Mouse (Mus musculus) left cerebral cortex, postnatal 36 days (tissue): ENCODE measurements at regions not wholly inside any gene's neighbourhood (a gene's known extent, or its start where the extent isn't known, plus 50 kb on each side); places are given as distances from the start of the nearest gene placed in this dataset.

Source experiments
- DNase-seq, 2 experiments: peaks; one replicate each; pipeline ENCODE4 v3.0.0; 2021 to 2022; ENCODE audit warnings: low spot score in 2 of 2, mixed read lengths in 1 of 2
- intact Hi-C: fragments of 180-260 bp; cut with DNase I; formaldehyde crosslinking; loops from one replicate; pipeline ENCODE4 v1.15.1; 2025

- intact Hi-C loops: no loop called here
Measured at GRCm38 (mm10) chr3:39220011-39220706, 333.4 kb downstream of the Fat4 start.

GRCm38 (mm10) chr3:39220707-39221034 is 333.9 kb downstream of the Fat4 start:
- intact Hi-C loops: no loop called here
- DNase-seq: no peak

More at GRCm38 (mm10) chr3:39220011-39220706, 333.4 kb downstream of the Fat4 start:
- no peak for DNase-seq

GRCm38 (mm10) chr3:39222059-39222458 is 335.3 kb downstream of the Fat4 start:
- DNase-seq: no peak
- intact Hi-C loops: no loop called here

GRCm38 (mm10) chr3:39234921-39235320 is 348.2 kb downstream of the Fat4 start:
- intact Hi-C loops: no loop called here
- no peak for DNase-seq

GRCm38 (mm10) chr3:39248712-39249111 is 362.0 kb downstream of the Fat4 start:
- DNase-seq: no peak
- intact Hi-C loops: no loop called here

GRCm38 (mm10) chr3:39249224-39249892 is 362.6 kb downstream of the Fat4 start:
- DNase-seq: no peak
- intact Hi-C loops: no loop called here

GRCm38 (mm10) chr3:39253076-39253475 is 366.3 kb downstream of the Fat4 start:
- no peak for DNase-seq

GRCm38 (mm10) chr3:39264671-39265430 is 378.1 kb downstream of the Fat4 start:
- no peak for DNase-seq
- intact Hi-C loops: no loop called here

More at GRCm38 (mm10) chr3:39253076-39253475, 366.3 kb downstream of the Fat4 start:
- intact Hi-C loops: no loop called here

- intact Hi-C loops: no loop called here
- no peak for DNase-seq
Measured at GRCm38 (mm10) chr3:39265606-39266005, 378.9 kb downstream of the Fat4 start.

GRCm38 (mm10) chr3:39269388-39269787 is 382.6 kb downstream of the Fat4 start:
- intact Hi-C loops: no loop called here

GRCm38 (mm10) chr3:39272616-39273015 is 385.9 kb downstream of the Fat4 start:
- DNase-seq: no peak
- intact Hi-C loops: no loop called here

More at GRCm38 (mm10) chr3:39269388-39269787, 382.6 kb downstream of the Fat4 start:
- DNase-seq: no peak

- intact Hi-C loops: no loop called here
- DNase-seq: no peak
Measured at GRCm38 (mm10) chr3:39276897-39277296, 390.2 kb downstream of the Fat4 start.

GRCm38 (mm10) chr3:39277310-39277709 is 390.6 kb downstream of the Fat4 start:
- no peak for DNase-seq
- intact Hi-C loops: no loop called here

- no peak for DNase-seq
- intact Hi-C loops: no loop called here
Measured at GRCm38 (mm10) chr3:39295255-39295654, 408.5 kb downstream of the Fat4 start.

GRCm38 (mm10) chr3:39296257-39296656 is 409.5 kb downstream of the Fat4 start:
- intact Hi-C loops: no loop called here
- no peak for DNase-seq

- DNase-seq: no peak
- intact Hi-C loops: no loop called here
Measured at GRCm38 (mm10) chr3:39309487-39309886, 422.7 kb downstream of the Fat4 start.

- no peak for DNase-seq
- intact Hi-C loops: no loop called here
Measured at GRCm38 (mm10) chr3:39313563-39313962, 426.8 kb downstream of the Fat4 start.

- DNase-seq: no peak
- intact Hi-C loops: no loop called here
Measured at GRCm38 (mm10) chr3:39320851-39321250, 434.1 kb downstream of the Fat4 start.

- DNase-seq: no peak
- intact Hi-C loops: no loop called here
Measured at GRCm38 (mm10) chr3:39322225-39322624, 435.5 kb downstream of the Fat4 start.

- intact Hi-C loops: no loop called here
- no peak for DNase-seq
Measured at GRCm38 (mm10) chr3:39335612-39336230, 449.0 kb downstream of the Fat4 start.
